Mouse (Mus musculus) kidney, adult 10 weeks (tissue): ENCODE data around the gene Pon3. TPM values are rescaled to one million over a fixed set of nuclear protein-coding genes. Genes with fewer than 3 reads are reported as not detected.

ENCODE experiments used
- polyA plus RNA-seq: library from polyadenylated mRNA; stranded (reverse); fragments of 350-450 nt; fragmentation: Illumina TruSeq; extraction: RNeasy Lipid Tissue Mini Kit (QIAGEN cat#74804); gene quantifications from one replicate; pipeline ENCODE4 v1.2.3, GENCODE M21; 2014; ENCODE audit warnings: low read depth, low replicate concordance

The Pon3 gene
- polyA plus RNA-seq = 36.5 TPM

DNA sequence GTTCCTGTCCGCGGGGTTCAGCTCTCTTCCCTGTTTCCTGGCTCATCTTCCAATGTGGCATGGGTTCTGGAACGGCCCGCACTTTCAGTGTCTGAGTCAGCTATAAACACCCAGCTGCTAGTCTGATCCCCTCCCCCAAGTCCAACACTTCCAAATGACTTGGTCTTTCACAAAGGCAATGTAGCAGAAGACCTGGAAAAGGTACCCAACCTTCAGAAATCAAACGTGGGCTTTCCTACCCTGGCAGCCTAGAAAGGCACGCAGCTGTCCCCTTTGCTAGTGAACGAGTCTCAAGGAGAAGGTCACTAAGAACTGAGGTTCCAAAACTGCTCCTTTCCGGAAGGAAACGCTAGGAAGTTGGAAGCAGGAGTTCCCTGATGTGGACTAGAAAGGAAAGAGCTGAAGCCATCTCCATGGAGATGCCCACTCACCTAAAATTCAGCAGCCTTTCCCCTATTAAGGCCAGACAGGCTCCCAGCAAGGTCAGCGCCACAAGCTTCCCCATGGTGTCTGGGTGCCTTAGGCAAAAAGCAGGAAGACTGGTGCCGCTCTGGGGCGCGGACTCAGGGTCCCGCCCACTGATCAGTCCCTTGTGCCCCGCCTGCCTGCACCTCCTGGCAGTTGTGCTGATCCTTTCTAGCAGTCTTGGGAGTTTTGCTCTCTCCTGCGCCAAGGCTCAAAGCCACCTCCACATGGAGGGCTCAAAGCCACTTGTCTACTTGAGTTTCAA lies at the start of gene Pon3:
Gene Pon3 (minus strand): TSS at position 565 of the 730 bp plus-strand sequence.

DNA sequence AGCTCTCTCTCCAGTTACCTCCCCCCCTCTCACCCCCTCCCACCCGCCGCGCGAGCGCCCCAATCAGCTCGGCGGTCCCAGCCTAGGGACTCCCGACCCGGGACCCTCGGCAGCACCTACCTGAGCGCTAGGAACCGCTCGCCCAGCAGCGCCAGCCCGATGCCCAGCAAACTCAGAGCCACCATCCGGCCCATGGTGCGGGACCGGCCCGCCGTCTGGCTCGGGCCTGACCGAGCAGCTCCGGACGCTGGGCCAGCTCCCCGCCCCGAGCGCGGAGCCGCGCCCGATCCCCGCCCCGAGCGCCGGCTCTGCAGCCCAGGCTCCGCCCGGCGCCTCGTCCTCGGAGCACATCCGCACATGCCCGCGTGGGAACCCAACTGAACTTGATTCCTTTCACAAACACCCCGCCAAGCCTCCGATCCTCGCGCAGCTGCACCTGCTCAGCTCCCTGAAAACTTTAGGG lies 42.0 kb upstream of the Pon3 start, which contains the start of gene Pon2:
Gene Pon2 (minus strand): TSS at position 364 of the 463 bp plus-strand sequence.

GRCm38 (mm10) chr6:5193693-5194092 lies 62.4 kb downstream of the Pon3 start, which contains the start of gene Pon1:
Gene Pon1 (minus strand): TSS chr6:5193946.

Other genes with a start within 250 kb of the Pon3 start
- 0.89 TPM for gene Pon1, start 62.3 kb downstream of the Pon3 start, polyA plus RNA-seq
- 52.4 TPM for gene Pon2, start 42.2 kb upstream of the Pon3 start, polyA plus RNA-seq
- 1.4 TPM for gene Asb4, start 127.1 kb upstream of the Pon3 start, polyA plus RNA-seq
- 56.6 TPM for gene Pdk4, start 240.0 kb upstream of the Pon3 start, polyA plus RNA-seq